ENCODE assay signal across 37 mouse cellular contexts in the genomic region with DNA sequence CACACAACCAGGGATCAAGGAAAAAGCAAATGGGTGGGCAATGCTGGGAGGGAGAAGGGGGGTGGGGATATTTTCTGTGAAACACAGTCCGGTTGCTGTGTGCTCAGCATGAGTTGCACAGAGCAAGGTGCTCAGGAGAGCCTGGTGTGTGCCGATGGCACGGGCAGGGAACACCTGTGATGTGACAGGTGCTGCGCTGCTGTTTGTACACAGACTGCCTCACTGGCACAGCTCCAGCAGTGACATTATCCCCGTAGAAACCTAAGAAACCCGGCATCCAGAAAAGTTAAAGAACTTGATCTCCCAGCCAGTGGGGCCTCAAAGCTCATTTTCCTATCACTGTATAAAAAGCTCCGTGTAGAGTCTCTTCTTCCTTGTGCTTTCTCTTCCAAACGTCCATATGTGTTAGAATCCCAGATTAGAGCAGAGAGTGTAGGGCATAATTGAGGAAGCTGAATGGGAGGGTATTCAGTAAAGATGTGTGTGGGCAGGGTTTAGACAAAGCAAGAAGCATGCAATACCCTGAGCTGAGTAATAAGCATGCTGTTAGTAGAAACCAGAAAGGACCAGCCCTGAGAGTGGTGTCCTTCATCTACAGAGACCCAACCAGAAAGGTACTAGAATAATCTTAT. TPM values are rescaled to one million over a fixed set of nuclear protein-coding genes. Genes with fewer than 3 reads are reported as not detected.
DNase-seq lines count a peak whose midpoint lies in the region; ATAC-seq and TF ChIP-seq lines count a peak whose summit lies in the region.
"Had no signal": no experiment of that assay in that cellular context is flagged by ENCODE, and none has a peak within 500 bp of the region (broad histone marks: within the 10 kb centered on the region; RNA-seq: fewer than 3 reads in every experiment).

No protein-coding gene starts in this region.

- no peak for TF ChIP-seq CTCF in hindbrain, postnatal 0 days (IDR thresholded peaks at IDR 0.05; ENCODE audit: low read depth)

- no peaks in the 10 kb centered on the region for H3K9me3 ChIP-seq in limb, embryonic 14.5 days (ENCODE audit: control insufficient read depth, low read length)
- no peaks in the 10 kb centered on the region for H3K9me3 ChIP-seq in limb, embryonic 10.5 days (replicated peaks)
- no peaks in the 10 kb centered on the region for H3K9me3 ChIP-seq in embryonic facial prominence, embryonic 15.5 days (replicated peaks)
- no peaks in the 10 kb centered on the region for H3K9me3 ChIP-seq in hindbrain, postnatal 0 days (ENCODE audit: low read length)
- H3K9me3 ChIP-seq: forebrain, embryonic 13.5 days; G1E; kidney, embryonic 15.5 days had no signal

- H3K27ac ChIP-seq in limb, embryonic 14.5 days (replicated peaks; ENCODE audit: low read depth, low read length), result no peak overlapping the region
- H3K27ac ChIP-seq in limb, embryonic 10.5 days, result no peak overlapping the region
- H3K27ac ChIP-seq in embryonic facial prominence, embryonic 15.5 days (replicated peaks), result no peak overlapping the region
- no peak overlapping the region for H3K27ac ChIP-seq in hindbrain, postnatal 0 days
- H3K27ac ChIP-seq: forebrain, embryonic 13.5 days; gastrocnemius, adult 2 months; kidney, embryonic 15.5 days; layer of hippocampus, adult 2 months; liver, embryonic 14.5 days had no signal

- H3K4me2 ChIP-seq in limb, embryonic 14.5 days (replicated peaks; ENCODE audit: low read depth, low read length, severe bottlenecking), result no peak overlapping the region
- no peak overlapping the region for H3K4me2 ChIP-seq in embryonic facial prominence, embryonic 15.5 days (replicated peaks)
- no peak overlapping the region for H3K4me2 ChIP-seq in hindbrain, postnatal 0 days (ENCODE audit: low read depth, low read length)
- H3K4me2 ChIP-seq: forebrain, embryonic 13.5 days; kidney, embryonic 15.5 days had no signal

- DNase-seq in cerebellum, adult 8-10 months, result no peak
- peak; percentile 19 for DNase-seq in limb, embryonic 14.5 days (ENCODE audit: low spot score)
- no peak for DNase-seq in limb, embryonic 10.5 days (ENCODE audit: low spot score)
- DNase-seq in layer of hippocampus, postnatal 10 days (ENCODE audit: low spot score in 2 of 2), result no peak
- DNase-seq in hindbrain, postnatal 0 days (ENCODE audit: low spot score), result no peak
- DNase-seq: adrenal gland, postnatal 14 days; cerebellum, adult 18-20 months; gastrocnemius, adult 2 months; heart, postnatal 14 days; kidney, adult 11 months; kidney, postnatal 25 days; layer of hippocampus, postnatal 36 days; left cerebral cortex, postnatal 4 days; liver; lung, adult 2 months; lung, postnatal 10 days; midbrain, embryonic 14.5 days; retina, postnatal 1 day; spleen, adult 18-20 months; thymus, postnatal 14 days had no signal

- no peaks in the 10 kb centered on the region for H3K4me1 ChIP-seq in limb, embryonic 14.5 days (ENCODE audit: control insufficient read depth, insufficient read depth, low read length)
- H3K4me1 ChIP-seq in limb, embryonic 10.5 days, result 0 out of 2 replicates have a peak, but pooled peaks cover 8% of the 10 kb centered on the region
- H3K4me1 ChIP-seq in embryonic facial prominence, embryonic 15.5 days, result no peaks in the 10 kb centered on the region
- H3K4me1 ChIP-seq in hindbrain, postnatal 0 days (ENCODE audit: insufficient read depth, low read length), result no peaks in the 10 kb centered on the region
- H3K4me1 ChIP-seq: forebrain, embryonic 13.5 days; kidney, embryonic 15.5 days had no signal

- no peak overlapping the region for H3K4me3 ChIP-seq in limb, embryonic 14.5 days (replicated peaks; ENCODE audit: low read length)
- no peak overlapping the region for H3K4me3 ChIP-seq in limb, embryonic 10.5 days
- H3K4me3 ChIP-seq in embryonic facial prominence, embryonic 15.5 days (replicated peaks), result no peak overlapping the region
- H3K4me3 ChIP-seq in hindbrain, postnatal 0 days (ENCODE audit: low read length), result no peak overlapping the region
- H3K4me3 ChIP-seq: forebrain, embryonic 13.5 days; gastrocnemius, adult 2 months; kidney, embryonic 15.5 days; layer of hippocampus, adult 2 months had no signal

- H3K27me3 ChIP-seq in limb, embryonic 14.5 days (ENCODE audit: control insufficient read depth, insufficient read depth, low read length), result no peaks in the 10 kb centered on the region
- peaks cover 8% of the 10 kb centered on the region; the same call in 1 of the 2 replicates for H3K27me3 ChIP-seq in limb, embryonic 10.5 days (ENCODE audit: low read depth, poor library complexity, severe bottlenecking)
- no peaks in the 10 kb centered on the region for H3K27me3 ChIP-seq in embryonic facial prominence, embryonic 15.5 days
- H3K27me3 ChIP-seq in hindbrain, postnatal 0 days (ENCODE audit: insufficient read depth, low read length), result no peaks in the 10 kb centered on the region
- H3K27me3 ChIP-seq: CH12.LX; forebrain, embryonic 13.5 days; kidney, embryonic 15.5 days; Patski had no signal

- H3K9ac ChIP-seq in limb, embryonic 14.5 days (ENCODE audit: low read depth, low read length, severe bottlenecking), result no peak overlapping the region
- H3K9ac ChIP-seq in embryonic facial prominence, embryonic 15.5 days, result no peak overlapping the region
- H3K9ac ChIP-seq in hindbrain, postnatal 0 days (replicated peaks; ENCODE audit: low read length), result no peak overlapping the region
- H3K9ac ChIP-seq: forebrain, embryonic 13.5 days; kidney, embryonic 15.5 days; liver, embryonic 14.5 days had no signal

- WGBS in limb, embryonic 14.5 days, result 80% methylated on average over 8 of the region's 8 CpGs
- 88% methylated on average over 8 of the region's 8 CpGs for WGBS in limb, embryonic 10.5 days
- 48% methylated on average over 8 of the region's 8 CpGs for WGBS in embryonic facial prominence, embryonic 15.5 days
- WGBS in hindbrain, postnatal 0 days, result 73% methylated on average over 8 of the region's 8 CpGs

- 0 out of 2 replicates have a peak, but pooled peaks have one; percentile 10 for ATAC-seq in cerebellum, adult (ENCODE audit: insufficient number of reproducible peaks, low FRiP score, low TSS enrichment)
- ATAC-seq in limb, embryonic 14.5 days (ENCODE audit: low FRiP score, low read depth), result no peak
- 0 out of 2 replicates have a peak, but pooled peaks have one; percentile 48 for ATAC-seq in embryonic facial prominence, embryonic 15.5 days (ENCODE audit: insufficient number of reproducible peaks, low FRiP score, low TSS enrichment, low read depth)
- no peak for ATAC-seq in hindbrain, postnatal 0 days
- ATAC-seq: forebrain, embryonic 13.5 days; hindbrain, embryonic 16.5 days; Patski had no signal

- H3K36me3 ChIP-seq in limb, embryonic 14.5 days (ENCODE audit: control insufficient read depth, insufficient read depth, low read length), result peaks cover 9% of the 10 kb centered on the region
- peaks cover 9% of the 10 kb centered on the region for H3K36me3 ChIP-seq in limb, embryonic 10.5 days
- peaks cover 3% of the 10 kb centered on the region for H3K36me3 ChIP-seq in embryonic facial prominence, embryonic 15.5 days
- H3K36me3 ChIP-seq in hindbrain, postnatal 0 days (ENCODE audit: insufficient read depth, low read length), result peaks cover 9% of the 10 kb centered on the region

- TF ChIP-seq POLR2A in limb, embryonic 14.5 days (IDR thresholded peaks at IDR 0.05; ENCODE audit: borderline replicate concordance, extremely low read depth, insufficient read depth, insufficient read length), result no peak

RNA-seq across cellular contexts. Expression of a gene that starts 4.0 kb away (rescaled TPM):
- polyA plus RNA-seq in limb, embryonic 14.5 days (2012; rRNA removed), result 3.6 TPM in 2 replicates
- polyA plus RNA-seq in limb, embryonic 14.5 days (2014; fragmentation: Nextera tagmentation; extraction: Ambion mirVana), result 1.5 TPM in 2 replicates
- 0.31 and 0.39 TPM in 2 replicates for polyA plus RNA-seq in limb, embryonic 10.5 days (2016; fragmentation: Nextera tagmentation; extraction: Ambion mirVana)
- 5.5 and 8.1 TPM in 2 replicates for polyA plus RNA-seq in embryonic facial prominence, embryonic 15.5 days (2015; fragmentation: Nextera tagmentation; extraction: Ambion mirVana)
- total RNA-seq in layer of hippocampus, postnatal 10 days (2021), result 1 to 10 TPM; 4.9 to 5.1 TPM
- total RNA-seq in hindbrain, postnatal 0 days (2014; rRNA removed), result 0.89 and 2.4 TPM in 2 replicates
- 0.61 and 0.64 TPM in 2 replicates for polyA plus RNA-seq in hindbrain, postnatal 0 days (2015; fragmentation: Nextera tagmentation; extraction: Ambion mirVana)
- total RNA-seq: monocyte, adult 5-6 weeks had no signal

RNA-seq across cellular contexts. Expression of a gene that starts 12.0 kb away (rescaled TPM):
- polyA plus RNA-seq in limb, embryonic 14.5 days (2012; rRNA removed), result 45.9 and 47.9 TPM in 2 replicates
- polyA plus RNA-seq in limb, embryonic 14.5 days (2014; fragmentation: Nextera tagmentation; extraction: Ambion mirVana), result 42.7 and 46.5 TPM in 2 replicates
- 48.6 and 54.1 TPM in 2 replicates for polyA plus RNA-seq in limb, embryonic 10.5 days (2016; fragmentation: Nextera tagmentation; extraction: Ambion mirVana)
- polyA plus RNA-seq in embryonic facial prominence, embryonic 15.5 days (2015; fragmentation: Nextera tagmentation; extraction: Ambion mirVana), result 44.1 and 50.7 TPM in 2 replicates
- 10 to 100 TPM; 29.8 to 44.0 TPM for total RNA-seq in layer of hippocampus, postnatal 10 days (2021)
- 33.1 and 41.9 TPM in 2 replicates for total RNA-seq in hindbrain, postnatal 0 days (2014; rRNA removed)
- 61.8 and 72.5 TPM in 2 replicates for polyA plus RNA-seq in hindbrain, postnatal 0 days (2015; fragmentation: Nextera tagmentation; extraction: Ambion mirVana)

RNA-seq across cellular contexts. Expression of a gene that starts 17.3 kb away (rescaled TPM):
- polyA plus RNA-seq in limb, embryonic 14.5 days (2012; rRNA removed), result 73.9 and 83.1 TPM in 2 replicates
- polyA plus RNA-seq in limb, embryonic 14.5 days (2014; fragmentation: Nextera tagmentation; extraction: Ambion mirVana), result 52.0 and 54.5 TPM in 2 replicates
- polyA plus RNA-seq in limb, embryonic 10.5 days (2016; fragmentation: Nextera tagmentation; extraction: Ambion mirVana), result 5.0 and 8.3 TPM in 2 replicates
- 79.3 and 98.2 TPM in 2 replicates for polyA plus RNA-seq in embryonic facial prominence, embryonic 15.5 days (2015; fragmentation: Nextera tagmentation; extraction: Ambion mirVana)
- total RNA-seq in layer of hippocampus, postnatal 10 days (2021), result 100 to 1,000 TPM; 488 to 494 TPM
- total RNA-seq in hindbrain, postnatal 0 days (2014; rRNA removed), result 514 and 732 TPM in 2 replicates
- 543 and 625 TPM in 2 replicates for polyA plus RNA-seq in hindbrain, postnatal 0 days (2015; fragmentation: Nextera tagmentation; extraction: Ambion mirVana)

RNA-seq across cellular contexts. Expression of a gene that starts 21.6 kb away (rescaled TPM):
- not detected in 2 replicates for polyA plus RNA-seq in limb, embryonic 14.5 days (2012; rRNA removed)
- polyA plus RNA-seq in limb, embryonic 14.5 days (2014; fragmentation: Nextera tagmentation; extraction: Ambion mirVana), result not detected in 2 replicates
- not detected in 2 replicates for polyA plus RNA-seq in limb, embryonic 10.5 days (2016; fragmentation: Nextera tagmentation; extraction: Ambion mirVana)
- polyA plus RNA-seq in embryonic facial prominence, embryonic 15.5 days (2015; fragmentation: Nextera tagmentation; extraction: Ambion mirVana), result not detected in 2 replicates
- total RNA-seq in layer of hippocampus, postnatal 10 days (2021), result not detected
- total RNA-seq in hindbrain, postnatal 0 days (2014; rRNA removed), result not detected in 2 replicates
- not detected in 2 replicates for polyA plus RNA-seq in hindbrain, postnatal 0 days (2015; fragmentation: Nextera tagmentation; extraction: Ambion mirVana)
- total RNA-seq: adrenal gland, postnatal 14 days; CH12.LX; G1E; heart, postnatal 14 days; layer of hippocampus, adult 2 months; layer of hippocampus, postnatal 36 days; left cerebral cortex, postnatal 4 days; monocyte, adult 5-6 weeks had no signal
- polyA plus RNA-seq: C2C12; forebrain, embryonic 13.5 days; frontal cortex, adult 2 months; G1E; heart, embryonic 14.5 days; hindbrain, embryonic 11.5 days; hindbrain, embryonic 16.5 days; kidney, embryonic 15.5 days; liver, embryonic 14.5 days; lung, adult 2 months; midbrain, embryonic 14.5 days; neural tube, embryonic 14.5 days; Patski; stomach, embryonic 16.5 days had no signal

RNA-seq across cellular contexts. Expression of a gene that starts 25.9 kb away (rescaled TPM):
- not detected in 2 replicates for polyA plus RNA-seq in limb, embryonic 14.5 days (2012; rRNA removed)
- polyA plus RNA-seq in limb, embryonic 14.5 days (2014; fragmentation: Nextera tagmentation; extraction: Ambion mirVana), result not detected in 2 replicates
- polyA plus RNA-seq in limb, embryonic 10.5 days (2016; fragmentation: Nextera tagmentation; extraction: Ambion mirVana), result not detected in 2 replicates
- not detected in 2 replicates for polyA plus RNA-seq in embryonic facial prominence, embryonic 15.5 days (2015; fragmentation: Nextera tagmentation; extraction: Ambion mirVana)
- total RNA-seq in layer of hippocampus, postnatal 10 days (2021), result not detected
- not detected in 2 replicates for total RNA-seq in hindbrain, postnatal 0 days (2014; rRNA removed)
- not detected in 2 replicates for polyA plus RNA-seq in hindbrain, postnatal 0 days (2015; fragmentation: Nextera tagmentation; extraction: Ambion mirVana)
- total RNA-seq: adrenal gland, postnatal 14 days; CH12.LX; G1E; gastrocnemius, adult 2 months; heart, postnatal 14 days; layer of hippocampus, adult 2 months; layer of hippocampus, postnatal 36 days; left cerebral cortex, postnatal 4 days; monocyte, adult 5-6 weeks had no signal
- polyA plus RNA-seq: C2C12; forebrain, embryonic 13.5 days; G1E; heart, embryonic 14.5 days; hindbrain, embryonic 11.5 days; hindbrain, embryonic 16.5 days; kidney, embryonic 15.5 days; liver, embryonic 14.5 days; lung, adult 2 months; midbrain, embryonic 14.5 days; neural tube, embryonic 14.5 days; Patski; stomach, embryonic 16.5 days had no signal

Comparison
In these comparisons a context has a peak if more than half of its experiments do, and no peak if none do; other contexts are left out.
1. ATAC-seq: peak in cerebellum, adult (single experiment) and embryonic facial prominence, embryonic 15.5 days (single experiment); none in limb, embryonic 14.5 days (single experiment) and hindbrain, postnatal 0 days (single experiment).